Mouse (Mus musculus) urinary bladder, postnatal 14 days (tissue): ENCODE data around the gene Edem3.
"Not testable (repeated sequence)": the region's sequence is repeated elsewhere in the genome, so short reads cannot be mapped to it uniquely, and the experiment has no call there.

Experiments used
- DNase-seq: peaks from one replicate; pipeline ENCODE4 v3.0.0; 2021; ENCODE audit warnings: low spot score

The Edem3 gene

DNA sequence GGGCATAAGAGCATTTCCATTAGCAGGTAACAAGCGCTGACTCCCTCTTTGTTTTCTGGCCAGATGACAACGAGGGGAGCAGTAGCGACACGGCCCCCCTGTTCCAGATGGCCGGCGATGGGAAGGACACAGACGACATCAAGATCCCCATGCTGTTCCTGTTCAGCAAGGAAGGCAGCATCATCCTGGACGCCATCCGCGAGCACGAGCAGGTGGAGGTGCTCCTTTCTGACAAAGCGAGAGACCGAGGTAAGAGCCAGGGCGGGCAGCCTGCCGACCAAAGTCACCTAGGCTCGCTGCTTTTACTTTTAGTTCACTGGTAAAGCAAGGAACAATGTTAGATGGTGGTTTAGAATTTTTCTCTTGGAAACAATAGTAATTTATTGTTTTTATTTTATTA, 56.3 kb downstream of the Edem3 start:
- DNase-seq: no peak

DNA sequence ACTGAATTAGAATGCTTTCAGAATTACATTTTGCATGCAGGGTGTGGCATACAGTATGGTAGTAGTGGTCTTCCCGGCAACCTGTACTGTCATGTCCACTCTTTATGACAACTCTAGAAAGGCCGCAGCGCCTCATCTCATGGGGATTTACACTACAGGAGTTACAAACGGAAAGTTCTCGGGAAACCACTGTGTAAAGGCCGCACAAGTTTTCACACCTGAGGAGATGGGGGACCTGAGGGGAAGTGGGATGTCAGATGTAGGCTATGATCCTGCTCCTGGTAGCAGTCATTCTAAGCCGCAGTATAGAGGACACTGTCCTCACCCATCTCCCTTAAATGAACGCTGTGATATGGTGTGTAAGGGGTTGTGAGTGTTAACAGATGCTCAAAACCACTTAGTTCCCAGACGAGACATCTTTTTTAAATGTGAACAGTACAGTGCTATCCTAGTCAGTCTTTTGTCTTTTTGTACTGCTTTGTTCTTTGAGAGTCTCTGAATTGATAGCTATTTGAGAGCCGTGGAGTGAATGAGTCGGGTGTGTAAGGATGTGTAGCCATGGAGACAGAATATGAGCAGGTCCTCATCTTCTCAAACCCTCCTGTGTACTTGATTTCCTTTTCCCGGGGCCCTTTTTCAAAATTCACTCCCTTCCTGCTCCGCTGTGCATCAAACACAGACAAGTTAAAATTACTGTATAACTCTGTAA, 57.0 kb downstream of the Edem3 start:
- DNase-seq: no peak

DNA sequence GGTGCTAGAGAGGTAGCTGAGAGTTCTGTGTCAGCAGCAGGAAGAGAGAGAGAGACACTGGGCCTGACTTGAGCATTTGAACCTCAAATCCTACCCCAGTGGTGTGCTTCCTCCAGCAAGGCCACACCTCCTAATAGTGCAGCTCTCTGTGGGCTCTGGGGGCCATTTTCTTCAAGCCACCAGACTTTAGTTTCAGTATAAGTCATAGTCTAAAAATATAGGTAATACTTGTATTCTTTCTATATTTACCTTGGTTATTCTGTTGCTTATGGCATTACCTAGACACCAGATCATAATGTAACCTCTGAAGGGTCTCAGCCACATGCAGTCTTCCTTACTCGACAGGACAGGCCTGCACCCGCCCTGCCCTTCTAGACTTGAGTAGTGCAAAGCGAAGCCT, 60.9 kb downstream of the Edem3 start:
- no peak for DNase-seq

DNA sequence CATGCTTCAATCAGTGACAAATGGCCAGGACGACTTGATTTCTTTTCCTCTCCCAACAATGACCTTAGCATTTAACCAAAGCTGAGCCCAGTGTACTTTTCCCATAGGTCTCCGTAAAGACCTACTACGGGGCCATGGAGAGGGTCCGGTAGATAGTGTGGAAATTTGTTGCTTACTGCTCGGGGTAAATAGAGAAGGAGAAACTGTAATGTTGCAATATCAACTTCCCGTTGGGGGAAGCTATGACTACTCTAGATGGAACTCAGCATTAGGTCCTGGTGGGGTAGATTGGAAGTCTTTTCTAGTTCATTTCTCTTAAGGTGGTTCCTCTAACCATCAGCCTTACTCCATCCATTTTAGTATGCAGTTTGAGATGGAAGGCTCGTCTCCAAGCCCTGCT, 64.0 kb downstream of the Edem3 start:
- no peak for DNase-seq

DNA sequence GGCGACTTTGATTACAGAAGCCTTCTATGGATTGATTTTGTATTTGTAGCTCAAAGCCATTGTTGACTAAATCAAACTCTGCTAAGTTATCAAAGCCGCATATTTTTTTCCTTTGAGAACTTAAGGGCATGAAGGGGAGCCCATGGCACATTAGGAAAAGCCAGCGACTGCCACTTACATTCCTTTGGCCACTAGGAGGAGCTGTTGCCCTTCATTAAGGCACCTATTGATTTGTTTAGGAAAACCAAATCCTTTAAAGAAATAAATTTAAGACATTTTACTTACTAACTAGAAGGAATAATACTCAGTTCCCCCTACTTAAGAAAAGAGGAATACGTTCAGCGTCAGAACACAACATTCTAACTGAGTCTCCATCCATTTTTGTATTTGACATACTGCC, 65.3 kb downstream of the Edem3 start:
- DNase-seq: peak; percentile 75

DNA sequence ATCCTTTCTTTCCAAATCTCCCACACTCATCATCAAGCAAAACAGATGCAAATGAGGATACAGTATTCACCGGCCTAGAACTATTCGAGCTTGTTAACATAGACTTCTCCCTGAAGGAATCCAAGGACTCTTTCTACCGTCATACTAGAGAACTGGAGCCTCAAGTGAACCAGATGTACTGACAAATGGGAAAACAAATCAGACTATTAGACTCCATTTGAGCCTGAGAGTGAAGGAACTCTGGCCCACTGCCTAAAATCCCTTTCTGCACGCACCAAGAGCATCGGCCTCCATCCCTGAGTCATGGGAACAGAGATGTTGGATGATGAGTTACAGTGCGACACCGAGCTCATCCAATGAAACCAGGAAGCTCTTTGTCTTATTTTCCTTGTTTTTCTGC, 69.9 kb downstream of the Edem3 start:
- DNase-seq: no peak

DNA sequence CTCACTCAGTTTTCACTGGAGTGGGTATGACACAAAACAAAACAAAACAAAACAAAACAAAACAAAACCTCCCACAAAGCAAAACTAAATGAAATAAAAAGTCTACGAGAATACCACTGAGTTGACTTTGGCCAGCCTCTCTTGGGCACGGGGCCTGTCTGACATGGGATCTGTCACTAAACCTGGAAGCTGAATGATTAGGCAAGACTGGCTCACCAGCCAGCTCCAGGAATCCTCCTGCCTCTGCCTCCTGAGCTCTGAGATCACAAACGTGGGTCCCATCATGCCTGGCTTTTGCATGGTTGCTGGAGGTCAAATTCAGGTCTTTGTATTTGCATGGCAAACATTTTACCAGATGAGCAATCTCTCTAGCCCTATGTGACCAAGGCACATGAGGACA, 76.6 kb downstream of the Edem3 start:
- no peak for DNase-seq

DNA sequence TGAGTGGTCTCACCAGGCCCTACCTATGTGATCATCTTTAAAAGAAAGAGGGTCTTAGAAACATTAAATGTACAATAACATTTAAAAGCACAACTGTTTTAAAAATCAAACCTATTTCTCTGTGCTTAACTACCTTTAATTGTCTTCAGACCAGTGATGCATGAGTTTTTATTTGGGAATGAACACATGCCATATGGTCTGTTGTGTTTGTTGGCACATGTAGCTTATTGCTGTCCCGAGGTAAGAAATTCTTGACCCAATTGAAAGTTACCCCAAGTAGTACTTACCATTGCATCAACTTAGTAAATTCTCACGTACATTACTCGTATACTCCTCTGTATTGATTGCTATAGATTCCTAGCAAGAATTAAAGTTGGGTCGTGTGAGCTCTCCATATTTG, 80.1 kb downstream of the Edem3 start:
- DNase-seq: no peak

DNA sequence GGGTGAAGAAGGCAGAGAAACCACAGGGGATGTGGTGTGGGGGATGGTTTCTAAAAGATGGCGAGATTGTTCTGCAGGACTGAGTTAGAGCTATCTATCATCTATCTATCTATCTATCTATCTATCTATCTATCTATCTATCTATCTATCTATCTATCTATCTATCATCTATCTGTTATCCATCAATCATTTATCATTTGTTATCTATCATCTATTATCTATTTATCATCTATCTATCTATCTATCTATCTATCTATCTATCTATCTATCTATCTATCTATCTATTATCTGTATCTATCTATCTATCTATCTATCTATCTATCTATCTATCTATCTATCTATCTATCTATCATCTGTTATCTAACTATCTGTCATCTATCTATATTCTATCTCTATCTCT, 85.2 kb downstream of the Edem3 start:
- DNase-seq: not testable (repeated sequence)

DNA sequence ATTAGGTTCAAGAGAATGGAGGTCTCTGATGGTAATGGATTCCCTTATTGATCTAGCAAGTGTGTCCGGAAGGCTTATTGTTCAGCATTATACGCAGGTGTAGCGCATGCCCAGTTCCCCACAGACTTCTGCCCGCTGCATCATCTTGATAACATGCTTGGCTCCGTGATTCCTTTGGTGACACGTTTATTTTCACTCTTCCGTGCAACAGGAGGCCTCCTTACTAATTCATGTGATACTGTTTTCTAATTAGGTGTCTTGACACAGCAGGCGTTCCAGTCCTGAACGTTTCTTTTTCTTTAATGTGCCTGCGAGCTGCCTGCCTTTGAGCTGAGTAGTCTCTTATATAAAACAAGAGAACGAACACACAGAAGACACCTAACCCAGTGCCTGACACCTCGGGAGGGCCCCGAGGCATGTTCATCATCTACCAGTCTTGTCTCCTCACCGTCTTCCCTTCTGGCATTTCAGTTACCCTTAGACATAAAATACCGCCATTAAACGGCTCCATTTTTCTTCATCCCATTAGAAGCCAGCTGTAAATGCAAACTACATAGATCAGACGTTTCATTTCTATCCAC, 90.2 kb downstream of the Edem3 start:
- DNase-seq: no peak

DNA sequence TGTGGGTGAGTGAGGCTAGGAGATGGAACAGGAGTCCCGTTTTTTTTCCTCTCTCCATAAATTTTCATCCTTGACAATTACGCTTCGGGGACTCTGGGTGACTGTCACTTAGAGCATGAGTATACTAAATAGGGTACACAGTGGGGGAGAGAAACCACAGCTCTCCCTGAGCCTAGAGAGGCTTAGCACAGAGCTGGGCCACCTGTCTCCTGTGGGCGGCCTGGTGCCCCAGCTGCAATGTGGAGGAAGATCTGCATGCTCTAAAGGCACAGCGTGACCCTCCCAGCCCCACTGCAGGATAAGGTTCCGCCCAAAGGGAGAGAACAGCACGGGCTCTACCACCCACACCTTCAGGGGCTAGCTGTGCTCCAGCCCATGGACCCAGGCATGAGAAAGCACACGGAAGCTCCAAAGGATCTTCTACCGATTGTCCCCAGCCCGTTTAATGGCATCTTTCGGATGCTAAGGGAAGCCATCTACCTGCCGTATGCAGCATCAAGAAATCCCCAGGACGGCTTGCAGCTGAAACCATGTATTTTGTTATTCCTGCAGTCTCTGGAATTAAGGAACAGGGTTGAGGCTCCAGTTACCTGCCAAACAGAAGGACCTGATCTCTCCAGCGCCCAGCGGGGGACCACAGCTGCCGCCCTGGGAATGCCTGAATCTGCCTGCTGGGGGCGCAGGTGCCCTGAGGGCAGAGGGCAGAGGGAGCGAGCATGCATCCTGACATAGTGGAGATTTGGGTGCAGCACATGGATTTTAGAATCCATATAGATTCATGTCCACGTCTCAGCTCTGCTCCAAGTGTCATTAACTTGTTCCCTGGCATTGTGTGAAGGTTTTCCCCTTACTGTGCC, 91.0 kb downstream of the Edem3 start:
- DNase-seq: no peak

DNA sequence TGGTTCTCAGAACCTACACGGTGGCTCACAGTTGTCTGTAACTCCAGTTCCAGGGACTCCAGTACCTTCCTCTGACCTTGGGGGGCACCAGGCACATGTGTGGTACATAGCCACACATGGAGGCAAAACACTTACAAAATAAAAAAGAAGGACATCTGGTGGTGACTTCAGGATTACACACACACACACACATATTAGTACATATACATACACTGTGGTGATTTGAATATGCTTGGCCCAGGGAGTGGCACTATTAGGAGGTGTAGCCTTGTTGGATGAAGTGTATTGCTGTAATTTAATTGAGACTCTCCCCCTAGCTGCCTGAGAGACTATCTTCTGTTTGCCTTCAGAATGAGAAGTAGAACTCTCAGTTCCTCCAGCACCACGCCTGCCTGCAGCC, 93.1 kb downstream of the Edem3 start:
- no peak for DNase-seq

DNA sequence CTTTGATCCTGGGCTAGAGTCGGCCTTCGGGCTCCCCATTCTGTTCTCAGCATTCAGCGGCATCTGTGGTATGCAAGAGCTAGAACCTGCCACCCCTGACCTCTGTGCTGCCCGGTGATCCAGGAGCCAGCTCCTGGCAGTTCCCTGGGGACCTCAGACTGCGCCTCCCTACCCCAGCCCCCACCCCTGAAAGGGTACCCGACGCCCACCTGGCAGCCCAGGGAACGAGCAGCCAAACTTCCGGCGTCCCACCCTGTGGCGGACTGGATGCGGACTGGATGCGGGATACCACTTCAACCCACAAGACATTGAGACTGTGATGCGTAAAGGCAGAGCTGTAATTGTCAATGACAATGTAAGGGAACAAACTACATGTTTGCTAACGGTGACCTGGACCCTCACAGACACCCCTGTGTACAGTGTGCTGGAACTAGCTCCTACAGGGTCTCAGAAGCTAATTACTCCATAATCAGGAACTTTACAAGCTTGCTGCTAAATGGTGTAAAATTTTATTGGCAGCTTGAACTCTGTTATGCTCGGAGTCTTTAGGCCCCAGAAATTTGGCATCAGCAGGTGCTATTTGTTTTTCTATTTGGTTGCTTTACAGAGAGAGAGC, 94.9 kb downstream of the Edem3 start:
- DNase-seq: no peak

DNA sequence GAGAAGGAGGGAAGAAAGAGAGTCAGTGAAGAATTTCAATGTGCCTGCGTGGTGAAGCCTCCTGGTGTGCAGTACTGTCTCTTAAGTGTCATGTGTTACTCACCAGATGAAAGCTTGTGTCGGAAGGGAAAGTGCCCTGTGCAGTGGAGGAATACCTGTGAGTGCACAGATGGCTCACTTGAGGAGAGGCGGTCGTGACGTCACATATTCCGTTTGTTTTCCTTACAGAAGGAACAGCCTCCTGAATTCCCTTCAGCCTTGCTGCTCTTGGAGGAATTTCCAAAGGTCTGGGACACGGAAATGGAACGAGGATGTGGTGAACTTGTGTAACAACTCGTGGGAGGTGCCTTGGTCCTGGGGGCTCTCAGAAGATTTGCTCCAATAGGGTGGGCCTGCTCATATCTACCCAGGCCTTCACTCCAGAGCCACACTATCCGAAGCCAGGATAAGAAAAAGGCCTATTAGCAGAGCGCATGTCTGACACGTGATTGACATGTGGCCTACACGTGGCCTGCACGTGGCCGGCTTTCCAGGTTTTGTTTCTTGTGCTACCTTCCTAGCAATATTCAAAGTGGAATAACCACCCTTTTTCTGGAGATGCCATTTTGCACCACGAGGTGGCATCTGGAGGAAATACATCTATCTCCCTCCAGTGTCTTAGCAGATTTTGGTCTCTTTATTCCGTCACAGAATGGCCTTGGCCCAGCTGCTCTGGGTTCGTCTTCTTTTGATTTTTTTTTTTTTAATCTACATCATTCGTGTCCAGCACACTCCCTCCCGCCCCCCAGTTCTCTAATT, 96.1 kb downstream of the Edem3 start:
- no peak for DNase-seq

DNA sequence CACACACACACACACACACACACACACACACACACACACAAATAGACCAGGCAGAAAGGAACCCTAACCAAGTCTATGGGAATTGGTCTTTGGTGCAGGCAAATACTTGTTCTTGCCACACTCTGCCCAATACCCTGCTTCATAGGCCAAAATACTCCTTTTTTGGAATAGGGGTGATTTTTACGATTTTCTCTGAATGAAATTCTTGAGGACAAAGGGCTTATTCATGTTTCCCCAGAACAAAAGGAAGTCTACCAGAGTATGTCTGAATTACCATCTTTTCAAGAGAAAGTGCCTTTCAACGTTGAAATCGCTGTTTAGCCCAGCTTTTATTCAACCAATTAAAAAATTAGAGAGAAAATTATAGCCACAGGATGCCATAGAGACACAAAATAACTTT, 96.8 kb downstream of the Edem3 start:
- DNase-seq: no peak

DNA sequence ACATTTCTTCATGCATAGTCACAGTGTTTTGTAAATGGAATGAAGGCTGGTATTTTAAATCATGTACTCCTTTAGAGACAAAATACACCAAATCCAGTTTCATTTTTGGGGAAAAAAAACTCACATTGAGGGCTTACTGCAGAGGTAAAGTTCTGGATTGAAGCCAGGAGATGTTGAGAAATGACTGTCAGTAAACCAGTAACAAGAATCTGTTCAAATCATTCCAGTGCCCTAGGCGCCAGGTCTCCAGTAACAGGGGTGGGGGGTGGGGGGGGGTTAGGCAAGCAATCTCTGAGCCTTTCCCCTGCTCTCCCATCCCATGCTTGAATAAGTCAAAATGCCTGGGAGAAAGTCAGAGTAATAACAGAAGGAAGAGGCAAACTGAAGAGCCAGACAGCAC, 100.4 kb downstream of the Edem3 start:
- DNase-seq: no peak

DNA sequence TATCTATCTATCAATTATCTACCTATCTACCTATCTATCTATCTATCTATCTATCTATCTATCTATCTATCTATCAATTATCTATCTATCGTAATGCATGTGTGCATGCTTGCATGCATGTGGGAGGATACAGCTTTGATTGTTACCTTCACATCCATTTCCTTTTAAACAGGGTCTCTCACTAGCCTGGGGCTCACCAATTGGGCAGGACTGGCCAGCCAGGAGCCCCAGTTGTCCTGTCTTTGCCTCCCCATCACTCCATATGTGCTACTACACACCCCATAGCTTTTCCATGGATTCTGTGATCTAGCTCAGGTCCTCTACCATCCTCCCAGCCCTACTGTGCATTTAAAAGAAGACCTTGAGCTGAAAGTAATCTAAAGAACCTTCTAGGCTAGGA, 103.3 kb downstream of the Edem3 start:
- DNase-seq: no peak

DNA sequence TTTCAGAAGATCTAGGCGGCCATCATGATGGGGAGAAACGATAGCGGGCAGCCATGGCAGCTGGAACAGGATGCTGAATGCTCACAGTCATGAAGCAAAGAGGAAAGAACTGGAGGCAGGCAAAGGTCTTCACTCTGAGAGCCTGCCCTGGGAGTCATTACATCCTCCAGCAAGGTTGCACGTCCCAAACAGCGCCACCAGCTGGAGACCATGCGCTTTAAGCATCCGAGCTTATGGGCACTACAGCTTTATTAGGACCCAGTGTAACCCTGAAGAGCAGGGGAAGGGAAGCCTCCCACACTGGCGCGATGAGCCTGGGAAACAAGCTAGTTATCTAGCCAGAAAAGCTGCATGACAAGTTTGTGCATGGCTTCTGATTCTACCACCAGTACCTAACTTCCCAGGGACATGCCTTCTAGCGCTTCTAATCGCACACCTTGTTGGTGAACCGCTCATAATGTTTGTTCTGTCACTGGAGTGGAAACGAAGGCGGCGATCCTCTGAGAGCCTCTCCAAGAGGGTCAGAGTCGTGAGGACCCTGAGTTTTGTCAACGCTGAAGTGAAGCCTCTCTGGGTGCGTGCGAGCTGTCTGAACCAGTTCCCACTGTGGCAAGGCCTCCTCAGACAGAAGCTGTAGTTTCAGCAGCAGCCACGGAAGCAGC, 106.3 kb downstream of the Edem3 start:
- DNase-seq: peak; percentile 12

DNA sequence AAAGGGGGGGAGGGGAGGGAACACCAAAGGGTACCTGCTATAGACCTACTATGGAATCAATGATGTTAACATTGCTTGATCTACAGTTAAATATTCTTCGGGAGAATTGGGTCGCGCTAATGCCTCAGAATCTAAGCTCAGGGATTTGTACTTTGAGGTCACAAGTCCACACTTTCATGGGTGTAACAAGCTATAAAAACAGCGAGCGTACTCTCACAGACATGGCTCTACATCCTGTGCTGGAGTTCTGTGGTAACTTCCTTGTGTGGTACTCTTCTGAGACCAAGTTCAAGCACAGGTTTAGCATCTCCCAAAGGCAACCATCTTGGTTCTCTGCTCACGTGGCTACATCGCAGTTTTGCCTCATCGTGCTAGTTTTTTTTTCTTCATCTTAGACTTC, 106.9 kb downstream of the Edem3 start:
- no peak for DNase-seq

DNA sequence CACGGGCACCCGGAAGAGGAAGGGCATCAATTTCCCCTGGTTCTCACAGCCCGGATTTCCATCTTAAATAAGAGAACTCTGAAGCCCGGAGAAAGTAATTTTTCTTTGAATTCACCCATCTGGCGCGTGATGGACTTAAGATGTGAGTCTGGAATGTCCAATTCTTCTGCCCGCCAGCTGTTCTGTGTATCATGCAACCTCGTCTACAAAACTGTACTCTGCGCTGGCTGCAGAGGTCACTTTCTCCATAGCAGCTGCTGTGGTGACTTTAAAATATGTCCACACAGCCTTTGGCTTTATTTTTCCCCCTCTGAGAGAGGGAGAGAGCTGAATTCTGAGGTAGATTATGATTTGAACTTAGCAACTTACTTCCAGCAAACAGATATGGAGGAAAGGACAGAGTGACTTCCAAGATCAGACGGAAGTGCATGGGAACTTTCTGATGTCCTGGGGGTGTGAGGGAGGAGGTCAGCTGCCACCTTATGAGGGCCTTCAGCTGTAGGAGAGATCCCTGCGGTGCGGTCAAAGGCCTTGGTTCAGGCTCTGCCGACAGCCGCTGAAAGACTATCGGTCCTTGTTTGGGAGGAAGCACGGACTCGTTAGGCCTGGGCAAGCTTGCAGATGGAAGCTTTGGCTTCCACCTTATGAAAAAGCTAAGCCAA, 108.1 kb downstream of the Edem3 start:
- no peak for DNase-seq

DNA sequence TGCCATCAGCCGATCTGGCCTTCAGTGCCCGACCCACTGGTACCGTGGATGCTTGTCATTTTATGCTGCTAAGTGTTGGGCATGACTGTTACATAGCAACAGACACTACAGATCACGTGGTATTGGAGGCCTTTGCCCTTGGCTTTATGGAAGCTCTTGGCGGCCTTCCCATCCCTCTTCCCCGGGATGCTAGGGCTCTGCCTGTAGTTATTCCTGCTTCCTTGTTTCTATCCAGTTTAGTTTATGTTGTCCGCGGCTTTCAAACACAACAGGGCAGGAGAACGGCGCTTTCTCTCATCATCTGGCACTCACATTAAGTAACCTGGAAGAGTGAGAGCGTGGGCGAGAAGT, 108.6 kb downstream of the Edem3 start:
- peak; percentile 28 for DNase-seq
